Mouse (Mus musculus) mesoderm, embryonic 11.5 days (tissue): ENCODE results near the gene Lsp1.
A peak's percentile ranks its signal among the peaks of the same experiment; 100 is the strongest.

Experiments
- DNase-seq: peaks from one replicate; pipeline ENCODE4 v3.0.0-alpha.2; 2012; ENCODE audit warnings: low read depth, low spot score

Gene Lsp1

DNA sequence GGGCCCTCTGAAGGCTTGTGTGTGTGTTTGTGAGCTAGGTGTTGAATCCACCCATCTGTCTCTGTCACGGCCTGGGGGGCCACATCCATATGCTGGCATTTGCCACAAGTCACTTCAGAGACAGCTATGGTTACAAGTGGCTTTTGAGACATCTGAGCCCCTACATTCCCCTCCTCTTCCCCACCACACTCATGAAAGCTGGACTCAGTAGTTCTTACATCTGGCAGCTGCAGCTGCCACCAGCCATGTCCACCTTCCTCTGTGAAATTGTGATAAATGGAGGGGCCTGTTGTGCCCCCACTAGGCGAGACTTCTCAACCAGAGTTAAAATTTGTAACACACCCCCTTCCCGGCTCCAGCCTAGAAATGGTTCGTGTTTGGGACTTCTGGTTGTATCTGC is 77.7 kb downstream of the Lsp1 start:
- no peak for DNase-seq

DNA sequence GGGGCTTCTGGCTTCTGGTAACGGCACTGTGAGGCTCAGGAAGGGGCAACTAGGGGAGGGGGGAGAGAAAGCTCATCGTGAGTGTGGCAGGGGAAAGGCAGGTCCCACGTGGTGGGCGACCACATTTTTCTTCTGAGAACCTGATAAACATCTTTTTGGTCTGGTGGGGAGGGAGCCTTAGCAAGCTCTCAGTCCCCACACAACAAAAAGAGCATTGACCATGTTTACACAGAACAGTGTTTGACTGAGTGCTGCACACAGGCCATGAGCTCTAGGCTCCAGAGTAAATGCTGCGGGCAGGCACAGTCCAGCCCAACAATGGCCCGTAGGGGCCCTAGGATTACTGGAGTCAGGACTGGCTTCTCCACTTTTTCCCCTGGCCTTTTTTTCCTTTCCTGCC is 78.2 kb downstream of the Lsp1 start:
- no peak for DNase-seq

DNA sequence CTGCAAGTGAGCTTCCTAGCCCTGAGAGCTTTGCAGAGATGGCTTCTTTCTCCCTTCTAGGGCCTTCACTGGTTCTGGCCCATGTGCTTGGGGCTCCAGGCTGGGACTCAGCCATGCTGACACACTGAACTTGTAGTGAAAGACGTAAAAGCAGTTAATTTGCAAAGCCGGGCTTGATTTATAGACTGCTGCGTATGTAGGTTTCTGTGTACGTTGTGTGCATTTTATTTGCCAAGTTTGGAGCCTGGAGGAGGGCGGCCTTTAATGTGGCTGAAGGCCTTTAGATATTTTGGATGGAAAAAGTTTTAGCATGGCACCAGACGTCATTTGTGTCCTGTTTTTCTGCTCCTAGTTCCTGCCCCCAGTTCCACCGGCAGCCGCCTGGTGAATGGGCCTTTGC is 79.2 kb downstream of the Lsp1 start:
- no peak for DNase-seq

DNA sequence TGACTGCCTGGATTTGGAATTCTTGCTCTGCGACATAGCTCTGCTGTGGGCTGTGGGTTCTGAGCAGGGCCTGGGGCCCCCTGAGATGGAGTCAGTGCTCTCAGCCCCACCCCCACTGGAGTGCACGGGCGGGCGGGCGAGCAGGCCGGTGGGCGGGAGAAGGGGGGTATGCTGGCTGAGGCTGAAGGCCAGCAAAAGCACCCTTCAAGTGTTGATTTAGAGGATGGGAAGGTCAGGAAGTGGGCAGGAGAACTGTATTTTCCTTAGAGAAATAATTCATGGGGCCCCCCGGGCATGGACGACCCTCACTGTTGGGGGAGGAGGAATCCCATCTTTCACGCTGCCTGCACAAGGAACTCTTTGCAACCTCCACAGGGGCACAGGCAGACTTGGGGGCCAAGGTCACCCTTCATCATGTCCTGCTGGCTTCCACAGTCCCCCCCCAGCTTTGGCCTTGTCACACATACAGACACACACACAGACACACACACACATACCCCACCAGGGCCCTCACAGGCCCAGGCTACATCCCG is 82.2 kb downstream of the Lsp1 start:
- peak; percentile 88 for DNase-seq
